Mouse (Mus musculus): ENCODE measurements at regions not wholly inside any gene's neighbourhood (a gene's known extent, or its start where the extent isn't known, plus 50 kb on each side); places are given as distances from the start of the nearest gene placed in this dataset.

DNA sequence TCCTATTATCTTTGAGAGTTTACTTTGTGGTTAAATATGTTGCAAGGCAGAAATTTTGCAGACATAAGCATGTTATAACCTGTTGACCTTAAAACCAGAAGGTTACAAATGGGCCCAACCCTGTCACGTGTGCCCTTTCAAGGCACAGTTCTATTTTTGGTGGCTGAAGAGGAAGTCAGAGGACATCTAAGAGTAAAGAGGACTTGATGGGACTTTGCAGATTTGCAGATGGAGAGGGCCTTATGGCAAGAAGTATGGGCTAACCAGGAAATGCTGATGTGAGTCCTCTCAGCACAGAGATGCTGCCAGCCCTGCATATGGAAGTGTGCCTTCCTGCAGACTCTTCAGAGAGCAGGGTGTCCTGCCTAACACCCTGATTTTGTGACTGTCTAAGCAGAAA, 101.6 kb upstream of the Ednrb start:
- no peaks in the 10 kb centered on the region for H3K4me1 ChIP-seq
- H3K27ac ChIP-seq, result no peak overlapping the region
- H3K9ac ChIP-seq, result no peak overlapping the region
- WGBS (ENCODE audit: insufficient replicate concordance), result 19% methylated on average over 1 of the region's 1 CpGs
- no peaks in the 10 kb centered on the region for H3K36me3 ChIP-seq
- H3K4me2 ChIP-seq, result no peak overlapping the region
- H3K27me3 ChIP-seq (replicated peaks), result no peaks in the 10 kb centered on the region
- ATAC-seq, result 0 out of 2 replicates have a peak, but pooled peaks have one; percentile 27
- no peak overlapping the region for H3K4me3 ChIP-seq
- H3K9me3 ChIP-seq (replicated peaks), result no peaks in the 10 kb centered on the region

DNA sequence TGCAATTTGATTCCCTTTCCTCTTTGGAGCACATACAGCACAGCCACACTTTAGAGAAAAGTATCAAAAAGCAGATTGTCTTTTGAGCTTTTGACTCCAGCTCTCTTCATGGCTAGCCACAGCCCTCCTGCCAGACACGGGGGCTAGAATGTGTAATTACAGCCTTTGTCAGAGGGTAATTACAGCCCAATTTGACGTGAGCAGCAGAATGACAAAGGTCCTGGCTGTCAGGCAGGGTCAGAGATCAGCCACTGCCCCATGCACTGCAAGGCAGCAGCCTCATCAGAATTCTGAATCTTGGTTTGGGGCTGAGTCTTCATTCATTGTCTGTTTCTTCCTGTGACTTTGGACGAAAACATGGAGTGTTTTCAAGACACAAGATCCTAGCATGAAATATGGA, 95.7 kb upstream of the Ednrb start:
- Histone ChIP-seq H3K9me3 (replicated peaks) (no peaks in the 10 kb centered on the region), H3K27me3 (replicated peaks) (no peaks in the 10 kb centered on the region), H3K27ac (no peak overlapping the region), H3K4me3 (no peak overlapping the region), H3K4me1 (no peaks in the 10 kb centered on the region), H3K9ac (no peak overlapping the region), H3K36me3 (no peaks in the 10 kb centered on the region), H3K4me2 (no peak overlapping the region)
- ATAC-seq, result no peak
- WGBS (ENCODE audit: insufficient replicate concordance), result 30% methylated on average over 3 of the region's 3 CpGs

DNA sequence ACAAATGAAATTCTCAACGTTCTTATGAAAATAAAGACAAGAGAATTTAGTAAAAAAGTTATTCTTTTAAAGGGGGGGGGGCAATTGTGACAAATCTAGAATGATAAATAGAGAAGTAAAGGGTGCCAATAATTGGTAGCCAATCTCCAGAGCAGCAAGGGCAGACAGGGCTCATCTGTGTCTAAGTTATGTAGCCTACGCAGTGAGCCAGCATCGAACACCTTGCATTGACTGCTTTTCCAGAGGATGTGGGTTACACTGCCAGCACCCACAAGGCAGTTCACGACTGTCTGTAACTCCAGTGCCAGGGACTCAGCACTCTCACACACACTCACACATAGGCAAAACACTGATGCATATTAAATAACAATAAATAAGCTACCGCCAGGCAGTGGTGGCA, 94.7 kb upstream of the Ednrb start:
- Histone ChIP-seq H3K4me3 (no peak overlapping the region), H3K4me2 (no peak overlapping the region), H3K36me3 (no peaks in the 10 kb centered on the region), H3K9me3 (replicated peaks) (no peaks in the 10 kb centered on the region), H3K4me1 (no peaks in the 10 kb centered on the region), H3K27me3 (replicated peaks) (no peaks in the 10 kb centered on the region), H3K9ac (no peak overlapping the region), H3K27ac (no peak overlapping the region)
- 66% methylated on average over 5 of the region's 5 CpGs for WGBS (ENCODE audit: insufficient replicate concordance)
- no peak for ATAC-seq

DNA sequence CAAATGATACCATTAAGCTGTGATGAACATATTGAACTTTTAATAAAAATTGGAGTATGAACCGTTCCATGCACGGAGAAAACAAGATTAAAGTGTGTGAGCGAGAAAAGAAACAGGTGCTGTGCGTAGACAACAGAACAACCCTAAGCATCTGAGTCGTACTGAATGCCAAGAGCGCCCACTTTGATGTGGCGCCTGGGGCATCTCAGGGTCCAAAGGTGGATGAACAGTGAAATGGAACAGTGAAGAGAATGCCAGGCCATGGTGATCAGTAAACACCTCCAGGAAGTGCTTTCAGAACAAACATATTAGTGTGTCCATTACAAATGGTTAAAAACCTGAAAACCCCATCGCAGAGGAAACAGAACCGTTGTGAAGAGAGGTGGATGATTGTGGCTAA, 94.0 kb upstream of the Ednrb start:
- no peaks in the 10 kb centered on the region for H3K27me3 ChIP-seq (replicated peaks)
- no peaks in the 10 kb centered on the region for H3K36me3 ChIP-seq
- H3K9me3 ChIP-seq (replicated peaks), result no peaks in the 10 kb centered on the region
- WGBS (ENCODE audit: insufficient replicate concordance), result 80% methylated on average over 9 of the region's 9 CpGs
- no peak overlapping the region for H3K4me3 ChIP-seq
- H3K4me2 ChIP-seq, result no peak overlapping the region
- no peak for ATAC-seq
- no peaks in the 10 kb centered on the region for H3K4me1 ChIP-seq
- no peak overlapping the region for H3K9ac ChIP-seq
- no peak overlapping the region for H3K27ac ChIP-seq

DNA sequence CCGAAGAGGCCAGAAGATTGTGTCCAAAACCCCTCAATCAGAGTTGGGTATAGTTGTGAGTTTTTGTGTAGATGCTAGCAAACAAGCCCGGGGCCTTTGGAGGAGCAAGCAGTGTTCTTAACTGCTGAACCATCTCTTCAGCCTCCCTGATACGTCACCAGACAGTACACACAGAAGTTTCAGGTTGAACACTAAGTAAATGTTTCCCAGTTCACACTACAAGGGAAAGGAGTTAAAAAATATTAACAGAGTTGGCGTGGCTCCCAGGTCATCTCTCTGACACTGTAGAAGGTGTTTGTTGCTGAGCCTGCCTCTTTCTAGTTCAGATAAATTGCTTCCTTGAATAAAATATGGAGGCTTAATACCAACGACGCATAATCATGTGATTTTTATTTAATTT, 93.5 kb upstream of the Ednrb start:
- H3K36me3 ChIP-seq, result no peaks in the 10 kb centered on the region
- WGBS (ENCODE audit: insufficient replicate concordance), result 71% methylated on average over 6 of the region's 6 CpGs
- no peaks in the 10 kb centered on the region for H3K9me3 ChIP-seq (replicated peaks)
- H3K9ac ChIP-seq, result no peak overlapping the region
- no peak overlapping the region for H3K4me3 ChIP-seq
- H3K4me1 ChIP-seq, result no peaks in the 10 kb centered on the region
- no peak for ATAC-seq
- H3K4me2 ChIP-seq, result no peak overlapping the region
- no peaks in the 10 kb centered on the region for H3K27me3 ChIP-seq (replicated peaks)
- H3K27ac ChIP-seq, result no peak overlapping the region

DNA sequence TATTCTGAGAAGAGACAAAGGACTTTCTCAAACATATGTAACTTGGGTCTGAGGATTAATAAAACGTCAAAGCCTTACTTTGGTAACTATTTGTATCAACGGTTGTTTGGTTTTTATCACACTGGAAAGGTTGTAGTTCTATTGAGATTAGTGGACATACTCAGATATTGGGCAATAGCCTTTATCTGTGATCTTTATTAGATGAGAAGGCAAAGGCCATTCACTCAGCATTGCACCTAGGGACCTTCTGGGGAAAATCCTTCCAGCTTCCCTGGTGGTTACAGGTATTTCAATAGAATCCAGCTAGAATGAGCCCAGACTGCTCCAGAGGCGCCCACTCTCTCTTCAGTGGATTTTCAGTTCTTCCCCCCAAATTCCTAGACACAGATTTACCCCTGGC, 89.6 kb upstream of the Ednrb start:
- ATAC-seq, result no peak
- no peaks in the 10 kb centered on the region for H3K27me3 ChIP-seq (replicated peaks)
- H3K9ac ChIP-seq, result no peak overlapping the region
- no peaks in the 10 kb centered on the region for H3K4me1 ChIP-seq
- H3K36me3 ChIP-seq, result no peaks in the 10 kb centered on the region
- no peak overlapping the region for H3K27ac ChIP-seq
- no peak overlapping the region for H3K4me3 ChIP-seq
- WGBS (ENCODE audit: insufficient replicate concordance), result 67% methylated on average over 3 of the region's 3 CpGs
- no peaks in the 10 kb centered on the region for H3K9me3 ChIP-seq (replicated peaks)
- no peak overlapping the region for H3K4me2 ChIP-seq

DNA sequence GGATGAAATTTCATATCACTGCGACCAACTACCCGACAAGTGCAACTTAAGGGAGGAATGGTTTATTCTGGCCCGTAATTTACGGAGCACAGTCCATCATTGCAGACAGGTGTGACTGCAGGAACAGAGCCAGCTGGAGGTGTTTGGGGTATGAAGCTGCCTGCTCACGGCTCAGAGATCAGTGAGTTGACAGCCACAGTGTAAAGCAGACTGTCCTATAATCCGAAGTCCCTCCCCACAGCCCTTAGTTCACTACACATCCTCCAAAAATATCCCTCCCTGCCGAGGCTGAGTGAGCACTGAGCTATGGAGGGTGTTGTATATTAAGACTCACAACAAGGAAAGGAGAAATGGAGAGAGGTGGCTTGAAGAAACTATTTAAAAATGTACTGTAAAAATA, 88.0 kb upstream of the Ednrb start:
- H3K9ac ChIP-seq, result no peak overlapping the region
- WGBS (ENCODE audit: insufficient replicate concordance), result 67% methylated on average over 7 of the region's 7 CpGs
- no peak overlapping the region for H3K27ac ChIP-seq
- H3K9me3 ChIP-seq (replicated peaks), result no peaks in the 10 kb centered on the region
- H3K27me3 ChIP-seq (replicated peaks), result no peaks in the 10 kb centered on the region
- no peak for ATAC-seq
- no peak overlapping the region for H3K4me2 ChIP-seq
- no peaks in the 10 kb centered on the region for H3K4me1 ChIP-seq
- no peaks in the 10 kb centered on the region for H3K36me3 ChIP-seq
- H3K4me3 ChIP-seq, result no peak overlapping the region

DNA sequence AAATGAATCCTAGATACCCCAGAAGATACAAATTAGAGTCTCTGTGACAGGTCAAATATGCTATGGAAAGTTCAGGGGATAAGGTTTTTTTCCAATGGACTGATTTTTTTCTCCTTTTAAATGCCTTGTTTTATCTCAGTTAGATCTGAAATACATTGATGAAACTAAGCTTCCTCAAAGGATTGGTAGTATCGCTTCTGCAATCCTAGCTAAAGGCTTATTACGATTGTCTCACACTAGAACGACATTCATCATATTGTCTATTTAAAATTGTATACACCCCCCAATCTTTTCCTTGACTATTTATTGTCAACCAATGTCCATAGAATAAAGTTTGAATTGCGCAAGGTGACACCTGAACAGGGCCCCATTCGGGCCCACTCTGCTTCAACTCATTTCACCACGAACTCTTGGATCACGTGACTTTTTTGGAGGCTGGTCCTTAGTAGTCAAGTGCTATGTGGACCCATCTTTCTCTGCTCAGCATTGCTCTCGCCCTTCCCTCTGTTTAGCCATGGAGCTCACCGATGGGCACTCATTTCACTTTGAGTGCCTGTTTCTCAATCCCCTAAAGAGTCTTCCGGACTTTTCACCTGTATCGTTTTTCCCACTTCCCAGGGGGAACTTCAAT, 85.6 kb upstream of the Ednrb start:
- Histone ChIP-seq H3K36me3 (no peaks in the 10 kb centered on the region), H3K4me3 (no peak overlapping the region), H3K4me2 (no peak overlapping the region), H3K4me1 (no peaks in the 10 kb centered on the region), H3K27me3 (replicated peaks) (no peaks in the 10 kb centered on the region), H3K27ac (no peak overlapping the region), H3K9me3 (replicated peaks) (no peaks in the 10 kb centered on the region), H3K9ac (no peak overlapping the region)
- ATAC-seq, result no peak
- 78% methylated on average over 11 of the region's 11 CpGs for WGBS (ENCODE audit: insufficient replicate concordance)

DNA sequence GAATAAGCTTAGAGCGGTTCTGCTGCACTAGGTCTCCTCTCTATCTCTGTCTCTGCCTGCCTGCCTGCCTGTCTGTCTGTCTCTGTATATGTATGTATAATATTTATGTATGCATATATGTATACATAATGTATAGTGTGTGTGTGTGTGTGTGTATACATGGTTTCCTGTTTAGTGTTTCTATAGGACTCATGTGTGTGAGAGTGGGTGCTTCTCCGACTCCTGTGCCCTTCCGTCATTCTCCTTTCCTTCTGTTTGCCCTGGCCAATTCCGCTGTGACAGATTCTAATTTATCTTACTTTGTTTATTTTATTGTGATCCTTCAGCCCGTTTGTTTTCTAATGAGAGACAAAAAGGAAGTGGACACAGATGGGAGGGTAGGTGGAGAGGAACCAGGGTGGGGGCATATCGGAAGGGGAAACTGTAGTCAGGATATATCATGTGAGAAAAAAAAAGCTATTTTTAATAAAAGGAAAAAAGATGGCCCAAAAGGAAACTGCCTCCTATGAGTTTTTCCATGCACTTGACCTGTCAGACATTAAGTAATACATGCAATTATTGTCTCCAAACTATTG, 85.0 kb upstream of the Ednrb start:
- WGBS (ENCODE audit: insufficient replicate concordance), result 55% methylated on average over 6 of the region's 6 CpGs

DNA sequence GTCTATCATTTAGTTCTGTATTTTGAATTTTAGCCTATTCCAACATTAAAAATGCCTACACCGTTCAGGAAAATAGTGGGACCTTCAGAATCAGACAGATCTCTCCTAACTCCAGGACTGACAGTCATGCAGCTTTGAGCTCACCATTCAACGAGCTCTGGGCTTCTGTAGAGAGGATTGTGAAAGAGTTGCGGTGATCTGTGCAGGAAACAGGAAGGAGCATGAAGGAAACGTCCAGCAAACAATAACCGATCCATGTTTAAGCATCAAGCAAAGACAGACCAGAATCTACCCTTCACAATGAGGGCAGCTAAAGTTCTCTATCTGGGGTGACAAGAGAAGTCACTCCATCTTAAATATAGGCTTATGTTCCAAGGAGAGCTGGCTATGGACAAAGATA, 76.0 kb upstream of the Ednrb start:
- Histone ChIP-seq H3K9me3 (replicated peaks) (no peaks in the 10 kb centered on the region), H3K27me3 (replicated peaks) (no peaks in the 10 kb centered on the region), H3K4me1 (peaks cover 6% of the 10 kb centered on the region; the same call in 1 of the 2 replicates), H3K9ac (no peak overlapping the region), H3K4me2 (0 out of 2 replicates have a peak overlapping the region, but pooled peaks have one; percentile 10), H3K27ac (no peak overlapping the region), H3K4me3 (no peak overlapping the region), H3K36me3 (no peaks in the 10 kb centered on the region)
- WGBS (ENCODE audit: insufficient replicate concordance), result 21% methylated on average over 5 of the region's 5 CpGs
- ATAC-seq, result no peak

More for the DNA sequence above, 85.0 kb upstream of the Ednrb start:
- Histone ChIP-seq H3K4me1 (no peaks in the 10 kb centered on the region), H3K9ac (no peak overlapping the region), H3K4me3 (no peak overlapping the region), H3K27ac (no peak overlapping the region), H3K36me3 (no peaks in the 10 kb centered on the region), H3K4me2 (no peak overlapping the region), H3K27me3 (replicated peaks) (no peaks in the 10 kb centered on the region), H3K9me3 (replicated peaks) (no peaks in the 10 kb centered on the region)
- no peak for ATAC-seq

DNA sequence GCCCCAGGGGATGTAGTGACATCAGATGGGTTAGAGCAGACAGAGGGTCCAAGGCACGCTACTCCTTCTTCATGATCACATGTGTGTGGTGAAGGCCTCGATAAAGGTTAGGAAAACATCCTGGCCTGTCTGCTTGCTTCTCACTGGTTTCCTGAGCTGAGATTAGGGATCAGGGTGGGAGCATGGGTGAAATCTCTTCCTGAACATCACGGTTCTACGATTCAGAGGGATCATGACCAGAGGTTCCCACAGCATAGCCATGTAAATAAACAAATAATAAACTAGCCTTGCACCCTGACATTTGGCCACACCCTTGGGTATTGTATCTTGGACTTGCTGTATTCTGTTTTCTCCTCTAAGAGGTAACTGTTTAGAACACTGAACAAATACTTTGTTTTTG, 75.2 kb upstream of the Ednrb start:
- ATAC-seq, result no peak
- Histone ChIP-seq H3K36me3 (no peaks in the 10 kb centered on the region), H3K9me3 (replicated peaks) (no peaks in the 10 kb centered on the region), H3K9ac (no peak overlapping the region), H3K4me3 (no peak overlapping the region), H3K4me1 (peaks cover 6% of the 10 kb centered on the region; the same call in 1 of the 2 replicates), H3K27me3 (replicated peaks) (no peaks in the 10 kb centered on the region), H3K27ac (no peak overlapping the region), H3K4me2 (no peak overlapping the region)
- 33% methylated on average over 4 of the region's 4 CpGs for WGBS (ENCODE audit: insufficient replicate concordance)

DNA sequence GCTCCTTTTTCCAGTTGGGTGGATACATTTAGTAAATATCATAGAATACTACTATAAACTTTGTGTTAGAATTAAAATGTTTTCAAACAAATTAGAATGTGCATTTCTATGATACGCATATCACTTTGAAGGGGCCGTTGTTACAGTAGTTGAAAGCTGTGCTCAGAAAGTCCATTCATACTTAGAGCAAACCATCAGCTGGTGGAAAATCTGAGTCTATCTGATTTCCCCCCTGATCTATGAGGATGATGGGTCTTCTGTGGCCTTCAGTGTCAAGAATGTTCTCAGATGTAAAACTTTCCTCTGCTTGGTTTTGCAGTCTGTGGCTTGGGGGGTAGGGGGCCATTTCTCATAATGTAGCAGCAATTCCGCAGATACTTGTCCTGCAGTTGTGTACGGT, 69.3 kb upstream of the Ednrb start:
- no peak for ATAC-seq

DNA sequence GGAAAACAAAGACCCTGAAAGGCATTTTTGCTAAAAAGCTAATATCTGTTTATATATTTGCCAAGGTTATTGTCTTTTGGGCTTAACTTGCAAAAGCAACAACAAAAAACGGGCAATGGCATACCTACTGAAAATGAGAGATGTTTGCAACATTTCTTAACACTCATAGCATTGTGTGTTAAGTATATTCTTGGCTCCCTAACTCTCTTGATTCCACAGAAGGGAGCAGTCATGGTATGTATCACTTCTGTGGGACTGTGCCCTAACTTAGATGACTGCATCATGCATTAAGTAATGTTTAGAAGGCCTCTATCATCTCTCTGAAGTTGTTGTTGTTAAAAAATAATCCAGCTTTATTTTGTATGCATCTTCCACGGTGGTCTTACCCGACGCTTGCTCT, 67.5 kb upstream of the Ednrb start:
- Histone ChIP-seq H3K27me3 (replicated peaks) (no peaks in the 10 kb centered on the region), H3K4me1 (no peaks in the 10 kb centered on the region), H3K9ac (no peak overlapping the region), H3K4me3 (no peak overlapping the region), H3K36me3 (no peaks in the 10 kb centered on the region), H3K27ac (no peak overlapping the region), H3K4me2 (no peak overlapping the region), H3K9me3 (replicated peaks) (no peaks in the 10 kb centered on the region)
- WGBS (ENCODE audit: insufficient replicate concordance), result 68% methylated on average over 4 of the region's 4 CpGs
- no peak for ATAC-seq

More for the DNA sequence above, 69.3 kb upstream of the Ednrb start:
- Histone ChIP-seq H3K9ac (no peak overlapping the region), H3K4me3 (no peak overlapping the region), H3K27ac (no peak overlapping the region), H3K27me3 (replicated peaks) (no peaks in the 10 kb centered on the region), H3K4me2 (no peak overlapping the region), H3K36me3 (no peaks in the 10 kb centered on the region), H3K9me3 (replicated peaks) (no peaks in the 10 kb centered on the region), H3K4me1 (no peaks in the 10 kb centered on the region)
- WGBS (ENCODE audit: insufficient replicate concordance), result 80% methylated on average over 4 of the region's 4 CpGs

Data from liver, embryonic 12.5 days (tissue).